Mouse (Mus musculus): ENCODE results near the gene Rassf3.

GRCm38 (mm10) chr10:121472593-121473217, 3.4 kb downstream of the Rassf3 start:
- TF ChIP-seq CTCF (conservative IDR thresholded peaks at IDR 0.05; ENCODE audit: low read length): no peak
- TF ChIP-seq NANOG (IDR thresholded peaks at IDR 0.05; ENCODE audit: borderline replicate concordance, low read length): no peak
